Mouse (Mus musculus): Measurements from ENCODE around the gene Ascc2. TPM values are rescaled to one million over a fixed set of nuclear protein-coding genes. Genes with fewer than 3 reads are reported as not detected.
A peak's percentile ranks its signal among the peaks of the same experiment; 100 is the strongest.

The Ascc2 gene
- 32.6 TPM for polyA plus RNA-seq (2021)

- in situ Hi-C loops (cut with MboI; ENCODE audit: low pct_unique_long_range_greater_than_20kb): loop anchor here (5.0 kb wide), 1 partner anchor 40 kb away; no protein-coding TSS in a partner anchor
- no peaks in the 10 kb centered on the region for H3K27me3 ChIP-seq
- DNase-seq (ENCODE audit: low read depth, low spot score) (no peak), ATAC-seq (peak; percentile 68)
- CTCF ChIA-PET: interaction anchor here (1.6 kb wide), 1 partner anchor 53 kb away, joined by 3 read pairs; no protein-coding TSS in a partner anchor
- POLR2A ChIA-PET: interaction anchor here (2.2 kb wide), 1 partner anchor 43 kb away, joined by 8 read pairs; the partner anchor contains the start of gene Mtmr3
- TF ChIP-seq CTCF (IDR thresholded peaks at IDR 0.05): no peak
Observed at GRCm38 (mm10) chr11:4637534-4638234, at the start of gene Ascc2. Gene Ascc2 (plus strand): TSS chr11:4637747.

- DNase-seq (ENCODE audit: low read depth, low spot score): no peak
- CTCF ChIA-PET: no interaction called here
- ATAC-seq: no peak
- no peak for TF ChIP-seq CTCF (IDR thresholded peaks at IDR 0.05)
- in situ Hi-C loops (cut with MboI; ENCODE audit: low pct_unique_long_range_greater_than_20kb): no loop called here
- POLR2A ChIA-PET: no interaction called here
- H3K27me3 ChIP-seq: no peaks in the 10 kb centered on the region
Observed at GRCm38 (mm10) chr11:4591811-4592210, 45.7 kb upstream of the Ascc2 start.

DNA sequence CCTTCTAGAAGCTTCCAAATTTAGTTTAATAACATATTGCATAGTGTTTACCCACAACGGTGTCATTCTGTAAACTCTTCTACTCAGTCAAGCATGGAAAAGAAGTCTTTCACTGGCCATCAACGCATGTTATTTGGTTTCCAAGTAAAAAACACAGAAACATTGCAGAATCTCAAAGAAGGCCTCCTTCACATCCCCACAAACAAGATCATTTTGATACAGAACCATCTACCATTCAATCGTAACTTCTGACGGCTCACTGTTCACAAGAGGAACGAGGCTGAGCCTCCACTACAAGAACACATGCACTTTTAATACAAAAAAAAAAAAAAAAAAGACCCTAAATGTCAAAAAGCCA is 44.1 kb upstream of the Ascc2 start:
- POLR2A ChIA-PET: interaction anchor here (1.9 kb wide), 1 partner anchor 45 kb away, joined by 8 read pairs; the partner anchor contains the start of gene Ascc2
- no peaks in the 10 kb centered on the region for H3K27me3 ChIP-seq
- TF ChIP-seq CTCF (IDR thresholded peaks at IDR 0.05): no peak
- ATAC-seq (no peak), DNase-seq (ENCODE audit: low read depth, low spot score) (no peak)
- in situ Hi-C loops (cut with MboI; ENCODE audit: low pct_unique_long_range_greater_than_20kb): no loop called here
- CTCF ChIA-PET: interaction anchor here (1.0 kb wide), 1 partner anchor 284 kb away, joined by 3 read pairs; no protein-coding TSS in a partner anchor

DNA sequence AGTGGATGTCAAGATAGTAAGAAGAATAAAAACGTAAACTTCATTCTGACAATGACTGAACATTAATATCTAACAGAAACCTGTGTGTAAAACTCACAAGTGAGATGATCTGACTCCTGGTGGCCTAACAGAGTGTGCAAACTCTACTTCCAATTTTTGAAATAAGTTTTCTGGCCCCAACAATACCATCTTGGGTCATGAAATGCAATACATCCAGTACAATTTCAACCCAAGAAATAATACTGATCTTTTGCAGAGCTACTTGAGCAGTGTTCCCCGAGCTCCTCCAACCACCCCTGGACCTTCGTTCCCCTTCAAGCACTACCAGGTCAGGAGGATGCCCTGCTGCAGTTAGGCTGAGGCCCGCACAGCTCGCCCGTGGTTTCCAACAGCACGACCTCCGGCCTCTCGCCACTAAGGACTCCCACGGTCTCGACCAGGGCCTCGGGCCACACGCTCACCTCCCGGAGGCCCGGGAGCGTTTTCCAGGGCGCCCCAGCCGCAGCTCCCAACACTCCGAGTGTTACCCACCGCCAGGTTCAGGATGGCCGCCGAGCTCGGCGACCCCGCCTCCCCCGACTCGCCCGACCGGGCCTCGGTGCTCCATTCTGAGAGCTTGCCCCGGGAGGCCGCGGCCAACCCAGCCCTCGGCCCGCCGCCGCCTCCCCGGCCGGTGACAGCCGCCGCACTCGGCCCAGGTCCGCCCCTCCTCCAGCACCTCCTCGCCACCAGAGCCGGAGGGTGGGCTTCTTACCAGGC is 43.5 kb upstream of the Ascc2 start:
- no peak for DNase-seq (ENCODE audit: low read depth, low spot score)
- POLR2A ChIA-PET: interaction anchor here (1.9 kb wide), 1 partner anchor 44 kb away, joined by 8 read pairs; the partner anchor contains the start of gene Ascc2
- peak; percentile 63 for ATAC-seq
- CTCF ChIA-PET: interaction anchor here (1.0 kb wide), 1 partner anchor 284 kb away, joined by 3 read pairs; no protein-coding TSS in a partner anchor
- H3K27me3 ChIP-seq: no peaks in the 10 kb centered on the region
- peak; percentile 24 for TF ChIP-seq CTCF (IDR thresholded peaks at IDR 0.05)
- in situ Hi-C loops (cut with MboI; ENCODE audit: low pct_unique_long_range_greater_than_20kb): no loop called here

- CTCF ChIA-PET: no interaction called here
- ATAC-seq (peak; percentile 72), DNase-seq (ENCODE audit: low read depth, low spot score) (peak; percentile 51)
- H3K27me3 ChIP-seq: no peaks in the 10 kb centered on the region
- TF ChIP-seq CTCF (IDR thresholded peaks at IDR 0.05): no peak
- POLR2A ChIA-PET: interaction anchor here (1.0 to 1.9 kb wide), 2 partner anchors 12 to 43 kb away, joined by 6 to 8 read pairs; partner anchors contain the start of gene Ascc2
- in situ Hi-C loops (cut with MboI; ENCODE audit: low pct_unique_long_range_greater_than_20kb): loop anchor here (5.0 kb wide), 1 partner anchor 42 kb away; the partner anchor contains the start of gene Ascc2
Observed at GRCm38 (mm10) chr11:4594608-4595500, 42.7 kb upstream of the Ascc2 start, which contains the start of gene Mtmr3. Gene Mtmr3 (minus strand): TSS chr11:4594863.

GRCm38 (mm10) chr11:4598411-4598810 is 39.1 kb upstream of the Ascc2 start:
- ChIA-PET CTCF (no interaction called here), POLR2A (no interaction called here)
- no peak for TF ChIP-seq CTCF (IDR thresholded peaks at IDR 0.05)
- ATAC-seq (no peak), DNase-seq (ENCODE audit: low read depth, low spot score) (no peak)
- in situ Hi-C loops (cut with MboI; ENCODE audit: low pct_unique_long_range_greater_than_20kb): loop anchor here (5.0 kb wide), 1 partner anchor 39 kb away; the partner anchor contains the start of gene Ascc2
- H3K27me3 ChIP-seq: peaks cover 6% of the 10 kb centered on the region

- TF ChIP-seq CTCF (IDR thresholded peaks at IDR 0.05): no peak
- ChIA-PET POLR2A (interaction anchor here (0.7 kb wide), 1 partner anchor 121 kb away, joined by 3 read pairs; no protein-coding TSS in a partner anchor), CTCF (no interaction called here)
- H3K27me3 ChIP-seq: peaks cover 6% of the 10 kb centered on the region
- no peak for ATAC-seq
- in situ Hi-C loops (cut with MboI; ENCODE audit: low pct_unique_long_range_greater_than_20kb): loop anchor here (5.0 kb wide), 1 partner anchor 37 kb away; the partner anchor contains the start of gene Ascc2
- DNase-seq (ENCODE audit: low read depth, low spot score): no peak
Observed at GRCm38 (mm10) chr11:4599916-4600315, 37.6 kb upstream of the Ascc2 start.

- in situ Hi-C loops (cut with MboI; ENCODE audit: low pct_unique_long_range_greater_than_20kb): no loop called here
- CTCF ChIA-PET: no interaction called here
- ATAC-seq: no peak
- no peak for TF ChIP-seq CTCF (IDR thresholded peaks at IDR 0.05)
- POLR2A ChIA-PET: no interaction called here
- peaks cover 6% of the 10 kb centered on the region for H3K27me3 ChIP-seq
- no peak for DNase-seq (ENCODE audit: low read depth, low spot score)
Observed at GRCm38 (mm10) chr11:4601890-4602289, 35.7 kb upstream of the Ascc2 start.

GRCm38 (mm10) chr11:4602691-4603441 is 34.7 kb upstream of the Ascc2 start:
- no peak for TF ChIP-seq CTCF (IDR thresholded peaks at IDR 0.05)
- POLR2A ChIA-PET: no interaction called here
- CTCF ChIA-PET: interaction anchor here (0.9 kb wide), 1 partner anchor 20 kb away, joined by 4 read pairs; no protein-coding TSS in a partner anchor
- in situ Hi-C loops (cut with MboI; ENCODE audit: low pct_unique_long_range_greater_than_20kb): no loop called here
- no peak for DNase-seq (ENCODE audit: low read depth, low spot score)
- peaks cover 6% of the 10 kb centered on the region for H3K27me3 ChIP-seq
- no peak for ATAC-seq
